Mouse (Mus musculus) adrenal gland, adult 18-20 months (tissue): ENCODE measurements around the gene Ccz1. TPM values are rescaled to one million over a fixed set of nuclear protein-coding genes. Genes with fewer than 3 reads are reported as not detected.
"Not testable (repeated sequence)": the region's sequence is repeated elsewhere in the genome, so short reads cannot be mapped to it uniquely, and the experiment has no call there.

Experiments used
- DNase-seq, 2 experiments: peaks; one replicate each; pipeline ENCODE4 v3.0.0; 2021 to 2022; ENCODE audit warnings: low spot score in 2 of 2
- long read RNA-seq, 2 experiments: library from polyadenylated mRNA; stranded (forward); transcript quantifications; one replicate each; pipeline ENCODE4 v2.0.0; 2021
- total RNA-seq, 2 experiments: library from RNA; stranded (reverse); gene quantifications; 1 replicate in 1 of 2; 2 replicates in 1 of 2; pipeline ENCODE4 v1.2.3; 2021

Gene Ccz1
- 10 to 100 TPM; 43.1 to 51.8 TPM for total RNA-seq
- long read RNA-seq, experiment 1, transcript Ccz1-201 (15 exons, 1,769 nt) = major isoform, 24 of 26 reads
- long read RNA-seq, experiment 1, partial matches to known transcripts = 2 of 26 reads
- long read RNA-seq, experiment 1, other reads (novel, unspliced or antisense) = 0 of 26 reads
- long read RNA-seq, experiment 2, transcript Ccz1-201 (15 exons, 1,769 nt) = major isoform, 66 of 79 reads
- long read RNA-seq, experiment 2, partial matches to known transcripts = 5 of 79 reads
- long read RNA-seq, experiment 2, other reads (novel, unspliced or antisense) = 8 of 79 reads

DNA sequence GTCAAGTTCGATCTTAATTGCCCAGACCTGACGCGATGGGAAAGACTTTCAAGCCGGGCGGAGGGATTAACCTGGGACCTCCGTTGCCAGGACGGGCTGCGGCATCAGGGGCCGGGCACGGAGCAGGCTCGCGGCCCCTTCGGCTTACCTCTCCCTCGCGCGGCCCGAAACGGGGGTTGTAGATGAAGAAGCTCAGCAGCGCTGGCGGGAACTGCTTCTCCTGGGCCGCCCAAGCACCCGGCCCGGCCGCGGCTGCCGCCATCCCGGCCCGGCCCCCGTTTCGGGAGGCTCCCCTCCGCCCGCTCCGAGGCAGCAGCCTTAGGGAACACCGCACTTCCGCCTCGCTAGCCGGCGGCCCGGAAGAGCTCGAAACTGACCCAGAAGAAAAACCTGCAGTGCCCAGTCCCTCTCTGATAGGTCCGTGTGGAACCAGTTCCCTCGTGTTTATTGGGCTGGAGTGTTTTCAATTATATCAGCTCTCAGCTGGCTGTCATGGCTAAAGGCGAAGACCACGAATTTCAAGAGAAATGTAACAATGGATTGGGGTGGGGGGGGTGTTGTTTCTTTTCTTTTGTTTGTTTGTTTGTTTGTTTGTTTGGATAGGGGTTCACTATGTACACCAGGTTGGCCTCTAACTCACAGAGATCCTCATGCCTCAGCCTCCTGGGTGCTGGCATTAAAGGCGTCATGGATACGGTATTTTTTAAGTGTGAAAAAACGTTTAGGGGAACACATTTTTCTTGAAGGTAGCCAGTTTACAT lies at the start of gene Ccz1:
Ccz1 (minus strand) TSS at position 327 of the 761 bp plus-strand sequence.
- peak; percentile 62 to 73 for DNase-seq

DNA sequence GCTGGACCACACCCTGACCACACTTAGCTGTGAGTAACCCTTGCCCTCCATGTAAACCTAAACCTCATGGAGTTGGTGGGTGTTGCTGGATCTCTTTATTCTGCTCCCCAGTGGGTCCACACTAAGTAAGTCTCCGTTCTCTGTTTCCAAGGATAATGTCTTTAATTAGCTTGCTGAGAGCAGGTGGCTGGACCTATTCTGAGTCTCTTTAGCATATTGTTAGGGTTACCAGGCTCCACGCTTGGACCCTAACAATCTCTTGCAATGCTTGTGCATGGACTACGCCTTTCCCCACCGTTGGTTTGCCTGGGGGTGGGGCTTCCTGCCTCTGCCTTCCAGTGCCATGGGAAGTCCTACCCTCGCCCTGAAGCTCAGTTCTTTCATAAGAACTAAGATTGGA lies 49.4 kb upstream of the Ccz1 start:
- no peak for DNase-seq

DNA sequence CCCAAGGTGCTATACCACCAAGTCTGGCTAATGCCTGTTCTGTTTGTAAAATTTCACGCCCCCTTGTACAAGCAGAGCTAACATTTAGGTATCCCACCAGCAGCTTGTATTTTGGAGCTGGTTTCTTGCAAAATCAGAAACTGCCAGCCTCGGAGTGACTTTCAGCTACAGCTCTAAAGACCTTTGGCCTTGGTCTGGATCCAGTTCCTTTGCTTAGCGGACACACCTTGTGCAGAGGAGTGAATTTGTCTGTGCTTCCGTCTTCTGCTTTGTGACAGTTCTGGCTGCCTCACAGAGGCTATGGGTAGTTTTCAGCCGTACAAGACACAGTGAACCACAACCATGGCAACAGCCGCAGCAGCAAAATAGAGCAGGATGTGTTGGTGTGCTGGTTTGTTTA lies 39.7 kb upstream of the Ccz1 start:
- DNase-seq = no peak

GRCm38 (mm10) chr5:144053450-144053849 lies 38.8 kb upstream of the Ccz1 start:
- DNase-seq = no peak

GRCm38 (mm10) chr5:144051268-144051667 lies 36.6 kb upstream of the Ccz1 start:
- no peak for DNase-seq

DNA sequence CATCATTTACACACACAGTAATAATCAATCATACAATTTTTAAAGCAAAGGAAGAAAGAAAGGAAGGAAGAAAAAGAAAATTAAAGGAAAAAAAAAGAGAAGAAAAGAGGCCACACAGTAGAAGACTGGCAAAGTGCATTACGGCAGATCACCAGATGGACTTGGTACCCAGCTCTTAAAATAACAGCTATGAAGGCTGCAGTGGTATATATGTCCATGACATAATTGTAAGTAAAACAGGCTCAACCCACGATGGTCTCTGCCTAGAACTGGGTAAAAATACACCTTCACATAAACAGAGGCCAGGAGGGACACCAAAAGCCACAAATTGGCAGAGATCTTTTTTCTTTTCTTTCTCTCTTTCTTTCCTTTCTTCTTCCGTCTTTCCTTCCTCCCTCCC lies 35.2 kb upstream of the Ccz1 start:
- DNase-seq = no peak

GRCm38 (mm10) chr5:144047324-144047723 lies 32.6 kb upstream of the Ccz1 start:
- DNase-seq = no peak

DNA sequence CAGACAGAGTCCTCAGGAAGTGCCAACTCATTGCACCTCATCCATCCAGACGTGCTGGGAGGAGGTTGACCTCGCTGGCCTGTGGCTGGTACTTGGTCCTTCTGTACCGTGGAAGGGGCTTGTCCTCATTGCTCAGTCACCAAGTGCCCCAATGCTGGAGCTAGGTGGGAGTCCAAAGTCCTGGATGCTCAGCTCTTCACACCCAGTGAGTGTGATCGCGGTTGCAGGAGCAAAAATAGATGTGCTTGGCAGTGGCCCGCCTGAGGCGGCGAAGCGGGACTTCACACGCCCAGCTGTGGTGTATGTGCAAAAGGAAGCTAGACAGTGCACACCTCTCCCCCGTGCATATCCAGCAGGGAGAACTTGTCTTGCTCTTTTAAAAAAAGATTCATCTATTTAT lies 28.5 kb upstream of the Ccz1 start:
- DNase-seq = no peak

- peak; percentile 77 to 80 for DNase-seq
These were observed 26.2 kb upstream of the Ccz1 start for GRCm38 (mm10) chr5:144040720-144041364.

DNA sequence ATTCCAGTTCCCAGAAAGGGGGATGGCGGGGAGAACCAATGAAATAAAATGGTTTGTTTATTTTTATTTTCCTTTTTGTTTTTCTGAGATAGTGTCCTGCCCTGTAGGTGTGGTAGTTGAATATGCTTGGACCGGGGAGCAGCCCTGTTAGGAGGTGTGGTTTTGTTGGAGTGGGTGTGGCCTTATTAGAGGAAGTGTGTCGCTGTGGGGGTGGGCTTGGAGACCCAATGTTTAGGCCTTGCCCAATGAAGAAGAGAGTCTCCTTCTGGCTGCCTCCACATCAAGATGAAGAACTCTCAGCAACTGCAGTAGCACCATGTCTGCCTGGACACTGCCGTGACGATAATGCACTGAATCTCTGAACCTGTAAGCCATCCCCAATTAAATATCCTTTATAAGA lies 25.2 kb upstream of the Ccz1 start:
- no peak for DNase-seq

GRCm38 (mm10) chr5:144039156-144039675 lies 24.5 kb upstream of the Ccz1 start:
- no peak for DNase-seq

DNA sequence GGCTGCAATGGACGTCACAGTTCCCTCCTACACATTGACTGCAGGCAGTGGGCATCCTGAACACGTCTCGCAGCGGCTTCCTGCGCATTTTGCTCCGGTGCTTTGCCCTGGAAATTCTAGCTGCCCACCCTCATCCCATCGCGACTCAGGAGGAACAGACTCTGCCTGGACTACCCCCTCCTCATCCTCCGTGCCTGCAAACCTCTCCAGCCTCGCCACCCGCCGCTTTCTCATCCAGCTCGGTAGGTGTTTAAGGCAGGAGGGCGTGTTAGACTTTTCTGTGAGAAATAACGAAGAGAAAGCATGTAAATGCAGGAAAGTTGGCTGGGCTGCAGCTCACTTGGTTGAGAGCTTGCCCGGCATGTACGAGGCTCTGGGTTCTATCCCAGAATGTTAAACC lies 22.3 kb upstream of the Ccz1 start:
- DNase-seq = no peak

- no peak for DNase-seq
These were observed 19.9 kb upstream of the Ccz1 start for GRCm38 (mm10) chr5:144034567-144034966.

DNA sequence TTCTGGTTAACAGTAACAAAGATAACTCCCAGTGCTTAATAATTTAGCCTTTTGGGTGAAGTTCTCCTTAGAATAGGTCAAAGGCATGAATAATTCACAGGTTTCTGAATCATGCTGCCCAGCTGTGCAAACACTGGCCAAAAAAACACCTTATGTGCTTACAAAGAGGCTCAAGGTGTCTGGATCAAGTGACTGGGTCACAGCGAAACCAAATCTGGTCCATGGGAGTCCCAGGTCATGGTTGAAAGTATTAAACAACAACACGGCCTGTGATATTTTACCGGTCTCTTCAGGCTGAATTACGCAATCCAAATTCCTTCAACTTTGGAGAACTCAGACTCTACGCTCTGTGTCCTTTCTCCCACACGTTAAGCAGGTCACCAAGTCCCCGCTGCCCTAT lies 17.8 kb upstream of the Ccz1 start:
- DNase-seq = no peak

- no peak for DNase-seq
These were observed 12.1 kb upstream of the Ccz1 start, which contains the start of gene Ocm for GRCm38 (mm10) chr5:144026620-144027263. Gene Ocm (minus strand): TSS chr5:144026670.

GRCm38 (mm10) chr5:144015845-144016244 lies 1.2 kb upstream of the Ccz1 start:
- DNase-seq = no peak

DNA sequence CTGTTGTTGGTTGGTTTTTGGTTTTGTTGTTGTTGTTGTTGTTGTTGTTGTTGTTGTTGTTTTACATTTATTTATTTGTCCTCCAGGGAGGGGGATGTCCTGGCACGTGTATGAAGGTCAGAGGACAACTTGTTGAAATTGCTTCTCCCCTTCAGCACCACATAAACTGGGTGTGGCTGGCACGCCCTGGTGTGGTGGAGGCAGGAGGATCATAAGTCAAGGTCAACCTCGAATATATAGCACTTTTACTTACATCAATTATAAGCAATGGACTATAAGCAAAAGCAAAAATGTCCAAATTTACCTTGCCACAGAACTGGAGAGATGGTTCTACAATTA lies 604 bp upstream of the Ccz1 start:
- DNase-seq = no peak

- not testable (repeated sequence) for DNase-seq
These were observed 1.1 kb downstream of the Ccz1 start for GRCm38 (mm10) chr5:144013366-144014134.

DNA sequence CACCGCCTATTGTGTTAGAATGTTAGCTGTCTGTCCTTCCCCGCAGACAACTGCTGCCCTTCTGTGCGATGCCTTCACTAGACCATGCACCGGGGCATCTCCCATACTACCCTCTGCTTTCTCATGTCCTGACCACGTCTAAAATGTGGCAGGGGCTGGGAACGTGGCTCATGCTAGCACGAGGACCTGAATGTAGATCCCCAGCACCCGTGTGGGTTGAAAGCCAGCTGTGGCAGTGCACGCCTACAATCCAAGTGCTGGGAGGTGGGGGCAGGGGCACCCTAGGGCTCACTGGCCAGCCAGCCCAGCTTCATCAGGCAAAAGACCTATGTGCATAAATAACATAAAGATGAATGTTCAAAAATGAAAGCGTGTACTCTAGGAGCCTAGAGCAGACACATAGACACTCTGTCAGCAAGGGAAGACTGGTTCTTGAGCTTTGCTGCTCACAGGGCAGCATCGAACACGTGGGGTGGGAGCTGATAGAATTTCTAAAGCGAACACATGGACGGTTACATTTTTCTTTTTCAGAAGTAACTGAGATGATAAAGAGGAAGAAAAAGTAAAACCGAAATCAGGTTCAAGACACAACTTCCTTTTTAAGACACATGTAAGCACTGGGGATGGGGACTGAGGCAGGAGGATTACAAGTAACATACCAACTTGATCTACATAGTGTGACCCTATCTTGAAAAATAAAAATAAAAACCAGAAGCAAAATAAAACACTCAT lies 12.1 kb downstream of the Ccz1 start:
- DNase-seq = no peak

DNA sequence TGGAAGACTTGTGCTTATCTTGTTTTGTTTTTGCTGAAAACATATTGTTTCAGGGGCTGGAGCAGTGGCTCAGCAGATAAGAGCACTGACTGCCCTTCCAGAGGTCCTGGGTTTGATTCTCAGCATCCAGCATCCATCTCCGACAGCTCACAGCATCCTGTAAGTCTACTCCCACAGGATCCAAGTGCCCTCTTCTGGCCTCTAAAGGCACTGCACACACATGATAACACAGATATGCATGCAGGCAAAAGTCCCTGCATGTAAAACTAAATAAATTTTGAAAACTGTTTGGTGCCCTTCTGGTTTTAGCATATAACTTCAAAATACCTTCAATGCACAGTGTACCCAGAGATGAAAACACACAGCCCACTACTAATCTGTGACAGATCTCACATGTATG lies 15.3 kb downstream of the Ccz1 start:
- no peak for DNase-seq
